Mouse (Mus musculus) B cell, adult 2 months (primary cell): ENCODE results near the gene Wdsub1.

ENCODE experiments used
- DNase-seq, 2 experiments: peaks; one replicate each; pipeline ENCODE4 v3.0.0; 2022

Gene Wdsub1

DNA sequence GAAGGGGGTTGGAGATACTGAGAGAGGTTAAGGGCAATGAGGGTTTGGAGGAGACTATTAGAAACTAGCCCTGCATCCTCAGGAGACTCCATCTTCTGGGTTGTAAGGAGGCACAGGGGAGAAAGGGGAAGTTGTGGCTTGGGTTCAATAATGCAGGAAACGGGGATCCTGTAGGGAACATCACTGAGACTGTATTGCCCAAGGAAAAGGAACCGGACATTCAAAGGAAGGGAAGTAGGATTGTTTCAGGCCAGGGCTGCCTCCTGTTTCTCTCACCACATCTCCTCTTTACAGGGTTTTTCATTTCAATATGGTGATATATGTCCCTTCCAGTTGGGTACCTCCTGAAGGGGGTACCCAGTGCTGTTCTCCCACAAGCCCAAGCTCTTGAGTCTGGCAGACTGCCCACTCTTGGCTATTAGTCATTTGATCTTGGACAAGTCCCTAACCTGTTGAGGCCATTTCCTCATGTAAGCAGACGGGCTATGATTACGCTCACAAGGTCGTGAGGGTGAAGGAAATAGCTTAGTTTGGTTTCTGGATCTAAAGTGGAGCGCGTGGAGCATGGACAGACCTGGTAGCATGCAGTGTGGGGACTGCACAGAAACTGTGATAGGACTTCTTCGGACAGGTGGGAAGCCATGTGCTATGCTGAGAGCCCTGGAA lies 79.5 kb downstream of the Wdsub1 start:
- DNase-seq, result no peak
